Mouse (Mus musculus) heart, postnatal 0 days (tissue): ENCODE measurements around the gene Krt87. TPM values are rescaled to one million over a fixed set of nuclear protein-coding genes. Genes with fewer than 3 reads are reported as not detected.

Experiments
- ATAC-seq: fragments of 200-750 bp; cut with Nextera tagmentation; 2 replicates; pipeline ENCODE4 v1.8.0; 2017; ENCODE audit warnings: low read depth, moderate number of reproducible peaks, moderate library complexity; ENCODE audit not compliant: insufficient read depth
- DNase-seq: peaks from one replicate; pipeline ENCODE4 v3.0.0-alpha.2; 2016; ENCODE audit warnings: low spot score
- H3K27ac ChIP-seq: fragments of 300-500 bp; sonication (generic); 2 replicates; pipeline ENCODE4 v1.5.1; 2014; ENCODE audit warnings: low read depth, mild to moderate bottlenecking
- H3K27me3 ChIP-seq: fragments of 300-500 bp; sonication (generic); 2 replicates; pipeline ENCODE4 v1.6.1; 2014; ENCODE audit warnings: low read length, mixed read lengths; ENCODE audit not compliant: control insufficient read depth, insufficient read depth
- H3K36me3 ChIP-seq: fragments of 300-500 bp; sonication (generic); replicated peaks from 2 replicates; pipeline ENCODE4 v1.6.1; 2014; ENCODE audit warnings: low read length, mixed read lengths; ENCODE audit not compliant: control insufficient read depth, insufficient read depth
- H3K4me1 ChIP-seq: fragments of 300-500 bp; sonication (generic); 2 replicates; pipeline ENCODE4 v1.6.1; 2014; ENCODE audit warnings: antibody characterized with exemption; ENCODE audit not compliant: control insufficient read depth, insufficient read depth
- H3K4me2 ChIP-seq: fragments of 300-500 bp; sonication (generic); 2 replicates; pipeline ENCODE4 v1.6.1; 2014; ENCODE audit warnings: low read depth, mild to moderate bottlenecking, low read length, moderate library complexity
- H3K4me3 ChIP-seq: fragments of 300-500 bp; sonication (generic); 2 replicates; pipeline ENCODE4 v1.5.1; 2014; ENCODE audit warnings: low read depth, low read length
- H3K9ac ChIP-seq: fragments of 300-500 bp; sonication (generic); replicated peaks from 2 replicates; pipeline ENCODE4 v1.6.1; 2014; ENCODE audit warnings: low read depth, low read length, mixed read lengths
- H3K9me3 ChIP-seq: fragments of 300-500 bp; sonication (generic); replicated peaks from 2 replicates; pipeline ENCODE4 v1.6.1; 2016; ENCODE audit warnings: low read length; ENCODE audit not compliant: control insufficient read depth
- CTCF ChIP-seq: IDR thresholded peaks from 2 replicates; pipeline ENCODE4 v1.5.1; 2016; ENCODE audit warnings: antibody characterized with exemption, control low read depth, low read depth
- EP300 ChIP-seq: IDR thresholded peaks from 2 replicates; pipeline ENCODE4 v1.6.1; 2016; ENCODE audit warnings: antibody characterized with exemption, low read depth
- WGBS: fragments of 180-500 bp; shearing (Covaris S2); extraction: QIAGEN DNeasy Blood & Tissue Kit; methylation state at CpG from one replicate; pipeline ENCODE4 v1.1.7; 2014; 5-methylcytosine and 5-hydroxymethylcytosine counted together
- polyA plus RNA-seq: library from polyadenylated mRNA; unstranded; fragments of >200 nt; fragmentation: Nextera tagmentation; extraction: Ambion mirVana; gene quantifications from 2 replicates; pipeline ENCODE4 v1.2.1, GENCODE M21; 2015
- total RNA-seq: library from RNA; depleted of rRNA; stranded (reverse); fragments of >200 nt; gene quantifications from 2 replicates; pipeline ENCODE4 v1.2.3, GENCODE M21; 2014; ENCODE audit warnings: low replicate concordance; rRNA removed

Krt87 gene
- total and polyA plus RNA-seq, 2 experiments from 2014 or later = not detected

- Histone ChIP-seq H3K4me2 (no peak overlapping the region), H3K4me1 (peaks cover 4% of the 10 kb centered on the region; the same call in 1 of the 2 replicates), H3K27ac (no peak overlapping the region), H3K9ac (no peak overlapping the region), H3K4me3 (no peak overlapping the region), H3K36me3 (no peaks in the 10 kb centered on the region), H3K27me3 (no peaks in the 10 kb centered on the region), H3K9me3 (no peaks in the 10 kb centered on the region)
- DNase-seq (no peak), ATAC-seq (peak; percentile 62)
- WGBS = 16% methylated on average over 5 of the region's 5 CpGs
- TF ChIP-seq EP300 = no peak
- TF ChIP-seq CTCF = peak; percentile 23
These were observed 50.5 kb downstream of the Krt87 start for GRCm38 (mm10) chr15:101388034-101388541.

DNA sequence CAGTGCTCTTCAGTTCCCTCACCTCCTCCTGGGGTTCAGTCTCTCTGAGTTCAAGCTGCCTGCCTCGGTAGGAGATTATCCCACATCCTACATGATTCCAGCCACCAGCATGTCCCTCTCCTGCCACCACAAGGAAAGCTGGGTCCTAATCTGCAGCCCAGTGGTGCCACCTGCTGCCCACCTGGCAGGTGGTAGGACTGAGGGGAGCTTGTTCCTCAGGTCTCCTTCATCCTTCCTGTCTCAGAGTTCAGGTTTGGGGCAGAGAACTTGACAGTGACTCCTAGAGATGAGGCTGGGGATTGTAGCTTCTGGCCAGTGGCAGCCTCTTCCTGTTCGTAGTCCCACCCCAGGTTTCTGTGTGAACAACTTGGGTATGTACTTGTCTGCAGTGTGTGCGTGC lies 51.4 kb downstream of the Krt87 start:
- ATAC-seq (0 out of 2 replicates have a peak, but pooled peaks have one; percentile 32), DNase-seq (no peak)
- H3K4me1 ChIP-seq = peaks cover 6% of the 10 kb centered on the region
- H3K4me3 ChIP-seq = no peak overlapping the region
- H3K9ac ChIP-seq = no peak overlapping the region
- no peaks in the 10 kb centered on the region for H3K27me3 ChIP-seq
- no peaks in the 10 kb centered on the region for H3K9me3 ChIP-seq
- no peak overlapping the region for H3K4me2 ChIP-seq
- H3K36me3 ChIP-seq = no peaks in the 10 kb centered on the region
- H3K27ac ChIP-seq = no peak overlapping the region
- no peak for TF ChIP-seq EP300
- peak; percentile 66 for TF ChIP-seq CTCF
- 60% methylated on average over 3 of the region's 3 CpGs for WGBS

GRCm38 (mm10) chr15:101385064-101385463 lies 53.5 kb downstream of the Krt87 start:
- WGBS = 72% methylated on average over 6 of the region's 6 CpGs
- ATAC-seq (no peak), DNase-seq (no peak)
- Histone ChIP-seq H3K27ac (no peak overlapping the region), H3K4me1 (peaks cover 20% of the 10 kb centered on the region), H3K36me3 (no peaks in the 10 kb centered on the region), H3K27me3 (no peaks in the 10 kb centered on the region), H3K4me2 (no peak overlapping the region), H3K9me3 (no peaks in the 10 kb centered on the region), H3K9ac (no peak overlapping the region), H3K4me3 (no peak overlapping the region)
- TF ChIP-seq CTCF = no peak
- no peak for TF ChIP-seq EP300

- H3K4me3 ChIP-seq = no peak overlapping the region
- no peak overlapping the region for H3K4me2 ChIP-seq
- DNase-seq (no peak), ATAC-seq (no peak)
- TF ChIP-seq EP300 = no peak
- no peak for TF ChIP-seq CTCF
- H3K9ac ChIP-seq = no peak overlapping the region
- no peaks in the 10 kb centered on the region for H3K9me3 ChIP-seq
- H3K27ac ChIP-seq = no peak overlapping the region
- no peaks in the 10 kb centered on the region for H3K27me3 ChIP-seq
- H3K36me3 ChIP-seq = no peaks in the 10 kb centered on the region
- 65% methylated on average over 7 of the region's 7 CpGs for WGBS
- peaks cover 20% of the 10 kb centered on the region for H3K4me1 ChIP-seq
These were observed 54.0 kb downstream of the Krt87 start for GRCm38 (mm10) chr15:101384610-101385009.

DNA sequence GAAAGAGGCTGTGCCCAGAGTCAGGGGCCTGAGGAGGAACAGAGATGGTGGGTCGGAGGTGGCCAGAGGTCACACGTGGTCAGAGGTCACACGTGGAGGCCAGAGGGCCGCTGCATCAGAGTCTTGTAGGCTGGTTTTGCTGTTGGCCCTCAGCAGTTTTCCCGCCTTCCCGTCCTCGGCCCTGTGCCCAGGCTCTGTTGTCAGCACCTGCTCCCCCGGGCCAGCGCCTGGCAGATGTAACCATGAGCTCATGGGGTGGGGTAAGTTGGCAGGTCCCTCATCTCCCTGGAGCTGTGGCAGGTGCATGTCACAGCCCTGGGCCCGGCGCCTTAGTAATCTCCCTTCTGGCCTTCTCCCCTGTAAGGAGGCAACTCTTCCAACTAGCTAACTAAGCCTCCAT lies 55.8 kb downstream of the Krt87 start:
- peak overlapping the region; percentile 22; the same call in 1 of the 2 replicates for H3K27ac ChIP-seq
- no peaks in the 10 kb centered on the region for H3K9me3 ChIP-seq
- H3K4me2 ChIP-seq = no peak overlapping the region
- H3K27me3 ChIP-seq = no peaks in the 10 kb centered on the region
- DNase-seq (peak; percentile 56), ATAC-seq (peak; percentile 56; the same call in 1 of the 2 replicates)
- no peak overlapping the region for H3K9ac ChIP-seq
- WGBS = 51% methylated on average over 11 of the region's 11 CpGs
- H3K4me1 ChIP-seq = peaks cover 20% of the 10 kb centered on the region
- no peak overlapping the region for H3K4me3 ChIP-seq
- TF ChIP-seq CTCF = no peak
- TF ChIP-seq EP300 = no peak
- no peaks in the 10 kb centered on the region for H3K36me3 ChIP-seq

- no peak for TF ChIP-seq CTCF
- TF ChIP-seq EP300 = no peak
- Histone ChIP-seq H3K36me3 (no peaks in the 10 kb centered on the region), H3K4me2 (no peak overlapping the region), H3K9ac (no peak overlapping the region), H3K27ac (no peak overlapping the region), H3K4me1 (peaks cover 24% of the 10 kb centered on the region), H3K9me3 (no peaks in the 10 kb centered on the region), H3K27me3 (no peaks in the 10 kb centered on the region), H3K4me3 (no peak overlapping the region)
- ATAC-seq = no peak
- 48% methylated on average over 9 of the region's 9 CpGs for WGBS
- no peak for DNase-seq
These were observed 56.8 kb downstream of the Krt87 start for GRCm38 (mm10) chr15:101381758-101382157.

Other genes starting within 250 kb of the Krt87 start
- gene Grasp, start 214.6 kb downstream of the Krt87 start, total RNA-seq = 8.0 and 21.3 TPM in 2 replicates
- gene Grasp, start 214.6 kb downstream of the Krt87 start, polyA plus RNA-seq = 2.0 and 2.3 TPM in 2 replicates
- 40.2 and 56.0 TPM in 2 replicates for gene Nr4a1, start 184.5 kb downstream of the Krt87 start, total RNA-seq
- gene Nr4a1, start 184.5 kb downstream of the Krt87 start, polyA plus RNA-seq = 7.4 and 8.6 TPM in 2 replicates
- gene Atg101, start 154.5 kb downstream of the Krt87 start, total RNA-seq = 43.7 and 61.6 TPM in 2 replicates
- gene Atg101, start 154.5 kb downstream of the Krt87 start, polyA plus RNA-seq = 48.6 and 53.4 TPM in 2 replicates
- gene 6030408B16Rik, start 145.6 kb downstream of the Krt87 start, total RNA-seq = 6.5 and 8.4 TPM in 2 replicates
- gene 6030408B16Rik, start 145.6 kb downstream of the Krt87 start, polyA plus RNA-seq = 6.4 and 8.1 TPM in 2 replicates
- 5.9 and 12.0 TPM in 2 replicates for gene Krt80, start 68.6 kb downstream of the Krt87 start, total RNA-seq
- 1.8 and 2.2 TPM in 2 replicates for gene Krt80, start 68.6 kb downstream of the Krt87 start, polyA plus RNA-seq
- gene Krt7, start 27.8 kb downstream of the Krt87 start, total RNA-seq = 6.6 and 24.8 TPM in 2 replicates
- 10.2 and 10.4 TPM in 2 replicates for gene Krt7, start 27.8 kb downstream of the Krt87 start, polyA plus RNA-seq
- not detected in 2 replicates for gene Krt88, start 8.9 kb upstream of the Krt87 start, total RNA-seq
- gene Krt88, start 8.9 kb upstream of the Krt87 start, polyA plus RNA-seq = not detected in 2 replicates
- not detected in 2 replicates for gene Krt81, start 24.9 kb upstream of the Krt87 start, total RNA-seq
- gene Krt81, start 24.9 kb upstream of the Krt87 start, polyA plus RNA-seq = not detected in 2 replicates
- not detected in 2 replicates for gene Krt86, start 34.7 kb upstream of the Krt87 start, total RNA-seq
- gene Krt86, start 34.7 kb upstream of the Krt87 start, polyA plus RNA-seq = not detected in 2 replicates
- gene Krt83, start 52.7 kb upstream of the Krt87 start, total RNA-seq = not detected in 2 replicates
- not detected in 2 replicates for gene Krt83, start 52.7 kb upstream of the Krt87 start, polyA plus RNA-seq
- not detected in 2 replicates for gene Gm49425, start 78.5 kb upstream of the Krt87 start, total RNA-seq
- not detected in 2 replicates for gene Gm49425, start 78.5 kb upstream of the Krt87 start, polyA plus RNA-seq
- not detected in 2 replicates for gene Krt84, start 94.0 kb upstream of the Krt87 start, total RNA-seq
- not detected in 2 replicates for gene Krt84, start 94.0 kb upstream of the Krt87 start, polyA plus RNA-seq
- not detected in 2 replicates for gene Krt82, start 111.9 kb upstream of the Krt87 start, total RNA-seq
- not detected in 2 replicates for gene Krt82, start 111.9 kb upstream of the Krt87 start, polyA plus RNA-seq
- gene Krt90, start 124.1 kb upstream of the Krt87 start, total RNA-seq = 0.08 TPM in 1 of 2 replicates, not detected in the other
- 0.04 and 0.14 TPM in 2 replicates for gene Krt90, start 124.1 kb upstream of the Krt87 start, polyA plus RNA-seq
- not detected in 2 replicates for gene Krt75, start 135.1 kb upstream of the Krt87 start, total RNA-seq
- not detected in 2 replicates for gene Krt75, start 135.1 kb upstream of the Krt87 start, polyA plus RNA-seq
- not detected in 2 replicates for gene Gm5414, start 189.4 kb upstream of the Krt87 start, total RNA-seq
- not detected in 2 replicates for gene Gm5414, start 189.4 kb upstream of the Krt87 start, polyA plus RNA-seq
- not detected in 2 replicates for gene Gm5478, start 208.6 kb upstream of the Krt87 start, total RNA-seq
- not detected in 2 replicates for gene Gm5478, start 208.6 kb upstream of the Krt87 start, polyA plus RNA-seq
- not detected in 2 replicates for gene Krt6b, start 241.5 kb upstream of the Krt87 start, total RNA-seq
- 0.07 TPM in 1 of 2 replicates, not detected in the other for gene Krt6b, start 241.5 kb upstream of the Krt87 start, polyA plus RNA-seq